Mouse (Mus musculus) liver, adult 2 months (tissue): Measurements from ENCODE around the gene St7. TPM values are rescaled to one million over a fixed set of nuclear protein-coding genes. Genes with fewer than 3 reads are reported as not detected.

ENCODE experiments used
- DNase-seq: peaks from one replicate; pipeline ENCODE4 v3.0.0-alpha.2; 2011; ENCODE audit warnings: low read depth, low spot score; ENCODE audit errors: extremely low read depth
- H3K27ac ChIP-seq: fragments of 200-500 bp; replicated peaks from 2 replicates; pipeline ENCODE4 v1.5.1; 2012; ENCODE audit warnings: low read depth, mild to moderate bottlenecking, control low read depth, inconsistent platforms, low read length; ENCODE audit not compliant: insufficient read depth
- H3K27me3 ChIP-seq: fragments of 200-500 bp; 2 replicates; pipeline ENCODE4 v1.6.1; 2012; ENCODE audit warnings: mild to moderate bottlenecking, moderate library complexity, low read length, inconsistent platforms; ENCODE audit not compliant: control insufficient read depth, insufficient read depth
- H3K36me3 ChIP-seq: fragments of 200-500 bp; 2 replicates; pipeline ENCODE4 v1.6.1; 2012; ENCODE audit warnings: low read length, inconsistent platforms; ENCODE audit not compliant: control insufficient read depth, insufficient read depth
- H3K4me1 ChIP-seq: fragments of 200-500 bp; 2 replicates; pipeline ENCODE4 v1.6.1; 2011; ENCODE audit warnings: low read length; ENCODE audit not compliant: control insufficient read depth, insufficient read depth
- H3K4me3 ChIP-seq: fragments of 200-500 bp; 2 replicates; pipeline ENCODE4 v1.5.1; 2011; ENCODE audit warnings: low read depth, mild to moderate bottlenecking, control low read depth, low read length, moderate library complexity; ENCODE audit not compliant: insufficient read depth
- H3K79me2 ChIP-seq: fragments of 200-500 bp; 2 replicates; pipeline ENCODE4 v1.6.1; 2012; ENCODE audit warnings: inconsistent platforms, mild to moderate bottlenecking, low read length, moderate library complexity; ENCODE audit not compliant: control insufficient read depth, insufficient read depth
- H3K9ac ChIP-seq: fragments of 200-500 bp; 2 replicates; pipeline ENCODE4 v1.6.1; 2012; ENCODE audit warnings: low read depth, mild to moderate bottlenecking, control low read depth, inconsistent platforms, low read length
- CTCF ChIP-seq: fragments of 200-500 bp; IDR thresholded peaks from 2 replicates; pipeline ENCODE4 v1.5.1; 2011; ENCODE audit warnings: low read depth, low read length, control low read depth
- POLR2A ChIP-seq: fragments of 200-500 bp; IDR thresholded peaks from 2 replicates; pipeline ENCODE4 v1.6.1; 2011; ENCODE audit warnings: low read length, control low read depth; ENCODE audit not compliant: insufficient read depth; ENCODE audit errors: extremely low read depth
- WGBS: fragments of 180-500 bp; shearing (Covaris S2); methylation state at CpG from one replicate; pipeline ENCODE4 v1.1.7; 2018; 5-methylcytosine and 5-hydroxymethylcytosine counted together
- polyA plus RNA-seq: library from polyadenylated mRNA; depleted of rRNA; stranded (reverse); fragments of >200 nt; gene quantifications from 2 replicates; pipeline ENCODE4 v1.2.3, GENCODE M21; 2012; rRNA removed
- total RNA-seq: library from RNA; depleted of rRNA; stranded (reverse); fragments of >200 nt; gene quantifications from 2 replicates; pipeline ENCODE4 v1.2.3, GENCODE M21; 2014; rRNA removed

St7 gene
- total RNA-seq (8.7 and 8.8 TPM in 2 replicates), polyA plus RNA-seq (5.7 and 7.1 TPM in 2 replicates)

DNA sequence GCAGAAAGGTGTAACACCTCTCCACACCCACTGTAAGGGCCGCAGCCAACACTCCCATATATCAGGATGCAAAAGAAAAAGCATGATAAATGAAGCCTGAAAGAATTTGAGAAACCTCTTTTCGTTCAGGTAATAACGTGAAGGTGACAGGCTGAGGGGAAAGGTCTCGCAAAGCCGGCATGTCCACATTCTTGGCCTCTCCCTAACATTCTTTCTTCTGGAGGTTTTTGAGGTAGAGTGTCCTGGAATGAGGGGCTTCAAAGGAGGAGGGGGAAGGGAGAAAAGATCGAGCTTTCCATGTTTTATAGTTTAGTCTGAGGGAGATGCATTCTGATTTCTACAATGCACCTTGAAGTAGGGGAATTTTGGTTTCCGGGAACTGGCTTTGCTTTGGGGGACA, at the start of gene St7:
Gene St7 (plus strand): TSS at position 287 of the 400 bp plus-strand sequence.
- Histone ChIP-seq H3K27me3 (no peaks in the 10 kb centered on the region), H3K36me3 (no peaks in the 10 kb centered on the region), H3K27ac (peak within 1 kb of the TSS; percentile 88), H3K4me1 (peaks cover 3% of the 10 kb centered on the region; the same call in 1 of the 2 replicates), H3K79me2 (peaks cover 7% of the 10 kb centered on the region; the same call in 1 of the 2 replicates), H3K9ac (peak within 1 kb of the TSS; percentile 95), H3K4me3 (peak within 1 kb of the TSS; percentile 92)
- no peak for TF ChIP-seq CTCF
- TF ChIP-seq POLR2A: no peak
- no peak for DNase-seq
- 86% methylated on average over 7 of the region's 7 CpGs for WGBS

DNA sequence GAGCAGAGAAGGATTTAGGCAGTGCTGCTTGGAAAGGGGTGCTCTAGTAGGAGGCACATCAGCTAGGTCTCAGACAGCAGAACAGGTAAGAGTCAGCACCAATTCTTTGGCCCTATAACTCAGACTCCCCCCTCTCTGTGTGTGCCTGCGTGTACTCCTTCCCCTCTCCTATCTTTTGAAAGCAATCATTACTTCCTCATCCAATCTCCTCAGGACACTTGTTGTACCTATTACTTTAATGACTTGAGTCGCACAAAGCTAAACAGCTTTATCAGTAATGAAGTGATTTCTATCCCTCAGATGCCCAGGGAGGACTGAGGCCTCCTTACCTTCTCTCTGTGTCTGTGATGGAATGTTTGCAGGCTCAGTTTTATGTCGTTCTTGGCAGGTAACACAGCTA, 46.6 kb upstream of the St7 start:
- H3K9ac ChIP-seq: no peak overlapping the region
- TF ChIP-seq POLR2A (no peak), CTCF (no peak)
- no peak overlapping the region for H3K4me3 ChIP-seq
- WGBS: 54% methylated on average over 3 of the region's 3 CpGs
- H3K36me3 ChIP-seq: peaks cover 11% of the 10 kb centered on the region
- DNase-seq: no peak
- no peaks in the 10 kb centered on the region for H3K27me3 ChIP-seq
- peaks cover 20% of the 10 kb centered on the region; the same call in 1 of the 2 replicates for H3K79me2 ChIP-seq
- H3K4me1 ChIP-seq: peaks cover 11% of the 10 kb centered on the region
- H3K27ac ChIP-seq: no peak overlapping the region

DNA sequence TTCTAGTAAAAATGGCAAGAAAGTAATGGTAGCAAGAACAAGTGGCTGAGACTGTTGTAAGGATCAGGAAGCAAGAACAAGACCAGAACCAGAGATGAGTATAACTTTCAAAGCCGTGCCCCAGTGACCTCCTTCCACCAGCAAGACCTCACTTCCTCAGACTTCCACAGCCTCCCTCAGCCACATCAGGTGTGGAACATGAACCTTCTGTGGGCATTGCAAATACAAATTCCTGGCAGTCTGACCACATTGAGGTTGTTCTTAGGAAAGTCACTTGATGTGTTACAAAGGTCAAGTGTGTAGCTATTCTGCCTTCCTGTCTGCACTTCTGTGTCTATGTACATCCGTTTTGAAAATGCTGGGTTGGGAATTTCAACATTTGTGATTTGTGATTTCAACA, 40.6 kb upstream of the St7 start:
- DNase-seq: peak; percentile 76
- no peaks in the 10 kb centered on the region for H3K27me3 ChIP-seq
- no peak overlapping the region for H3K27ac ChIP-seq
- H3K79me2 ChIP-seq: no peaks in the 10 kb centered on the region; the same call in 1 of the 2 replicates
- 35% methylated on average over 2 of the region's 2 CpGs for WGBS
- TF ChIP-seq POLR2A (no peak), CTCF (no peak)
- H3K4me3 ChIP-seq: no peak overlapping the region
- peaks cover 31% of the 10 kb centered on the region for H3K36me3 ChIP-seq
- H3K9ac ChIP-seq: no peak overlapping the region
- H3K4me1 ChIP-seq: peaks cover 4% of the 10 kb centered on the region

DNA sequence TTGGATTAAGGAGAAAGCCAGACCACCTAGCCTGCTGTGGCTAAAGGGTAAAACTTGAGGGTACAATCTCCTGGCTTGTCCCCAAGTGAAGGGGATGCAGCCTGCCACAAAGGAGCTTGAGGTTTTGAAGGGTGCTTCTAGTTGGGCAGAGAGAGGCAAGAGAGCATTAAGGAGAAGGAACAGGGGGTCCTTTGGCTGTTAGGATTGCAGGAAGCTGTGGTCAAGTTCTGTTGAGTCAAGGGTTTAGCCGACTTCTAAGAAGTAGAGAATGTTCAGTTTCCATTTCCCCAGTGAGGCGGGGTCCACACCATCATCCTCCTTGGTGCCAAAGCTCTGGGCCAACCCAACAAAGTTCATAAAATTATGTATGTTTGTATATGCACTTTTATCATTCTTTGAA, 37.7 kb upstream of the St7 start:
- no peak overlapping the region for H3K27ac ChIP-seq
- no peaks in the 10 kb centered on the region; the same call in 1 of the 2 replicates for H3K79me2 ChIP-seq
- H3K4me3 ChIP-seq: no peak overlapping the region
- WGBS: 69% methylated on average over 2 of the region's 2 CpGs
- H3K4me1 ChIP-seq: peaks cover 4% of the 10 kb centered on the region
- no peak for DNase-seq
- no peak overlapping the region for H3K9ac ChIP-seq
- TF ChIP-seq POLR2A (no peak), CTCF (no peak)
- peaks cover 35% of the 10 kb centered on the region for H3K36me3 ChIP-seq
- H3K27me3 ChIP-seq: no peaks in the 10 kb centered on the region

DNA sequence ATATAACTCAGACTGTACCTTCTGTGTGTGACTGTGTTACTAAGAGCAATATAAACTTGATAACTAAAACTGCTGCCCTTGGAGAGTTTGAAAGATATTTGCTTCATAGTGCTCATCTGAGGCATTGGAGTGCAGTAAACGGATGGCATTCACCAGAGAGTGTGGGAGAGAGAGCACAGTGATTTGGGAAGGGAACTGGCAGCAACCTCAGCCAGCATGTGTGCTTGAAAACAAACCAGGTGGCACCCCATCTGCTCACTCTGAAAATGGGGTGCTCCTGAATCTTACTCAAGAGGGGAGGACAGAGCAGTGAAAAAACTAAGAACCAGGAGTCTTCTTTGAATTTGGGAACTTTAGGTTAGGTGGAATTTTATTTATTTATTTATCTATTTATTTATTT, 35.4 kb upstream of the St7 start:
- no peaks in the 10 kb centered on the region; the same call in 1 of the 2 replicates for H3K79me2 ChIP-seq
- no peak overlapping the region for H3K9ac ChIP-seq
- H3K27me3 ChIP-seq: no peaks in the 10 kb centered on the region
- 84% methylated on average over 1 of the region's 1 CpGs for WGBS
- H3K4me1 ChIP-seq: 0 out of 2 replicates have a peak, but pooled peaks cover under 1% of the 10 kb centered on the region
- no peak for TF ChIP-seq CTCF
- TF ChIP-seq POLR2A: no peak
- no peak for DNase-seq
- no peak overlapping the region for H3K4me3 ChIP-seq
- no peak overlapping the region for H3K27ac ChIP-seq
- H3K36me3 ChIP-seq: peaks cover 42% of the 10 kb centered on the region

DNA sequence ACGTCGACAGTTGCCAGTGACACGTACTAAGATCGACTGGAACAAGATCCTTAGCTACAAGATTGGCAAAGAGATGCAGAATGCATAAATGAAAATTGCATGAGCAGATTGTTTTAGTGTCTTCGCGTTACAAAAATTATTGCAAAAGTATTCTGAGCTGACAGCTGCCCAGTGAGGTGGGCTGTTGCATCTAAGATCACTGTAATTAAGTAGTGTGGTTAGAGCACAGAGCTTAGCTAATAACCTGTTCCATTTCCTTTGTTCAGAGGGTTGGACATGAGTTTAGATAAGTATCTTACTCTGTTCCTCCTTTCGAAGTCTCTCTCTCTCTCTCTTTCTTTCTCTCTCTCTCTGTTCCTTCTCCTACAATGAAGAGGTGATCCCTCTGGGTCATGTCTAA, 27.4 kb upstream of the St7 start:
- no peak overlapping the region for H3K9ac ChIP-seq
- H3K27ac ChIP-seq: no peak overlapping the region
- no peaks in the 10 kb centered on the region for H3K79me2 ChIP-seq
- no peaks in the 10 kb centered on the region for H3K27me3 ChIP-seq
- no peak for DNase-seq
- no peaks in the 10 kb centered on the region for H3K4me1 ChIP-seq
- 96% methylated on average over 7 of the region's 7 CpGs for WGBS
- peaks cover 56% of the 10 kb centered on the region for H3K36me3 ChIP-seq
- no peak overlapping the region for H3K4me3 ChIP-seq
- TF ChIP-seq POLR2A (no peak), CTCF (no peak)
